Mouse (Mus musculus): ENCODE data around the gene Tbc1d16. TPM values are rescaled to one million over a fixed set of nuclear protein-coding genes. Genes with fewer than 3 reads are reported as not detected.

Gene Tbc1d16
- polyA plus RNA-seq, 1 experiment from 2014 or later: 15.6 TPM

- H3K4me2 ChIP-seq (ENCODE audit: low read depth, low read length): no peak overlapping the region
- H3K27ac ChIP-seq (ENCODE audit: low read length): peak overlapping the region; percentile 57
- peak; percentile 42; the same call in 1 of the 2 replicates for ATAC-seq (replicated peaks; ENCODE audit: extremely low read depth, insufficient read depth, low FRiP score)
- H3K9ac ChIP-seq (ENCODE audit: low read length): peak overlapping the region; percentile 16; the same call in 1 of the 2 replicates
- H3K4me1 ChIP-seq (ENCODE audit: control insufficient read depth, insufficient read depth, low read length): peaks cover 29% of the 10 kb centered on the region
- no peaks in the 10 kb centered on the region for H3K27me3 ChIP-seq (ENCODE audit: control insufficient read depth, insufficient read depth, low read length)
- H3K36me3 ChIP-seq (ENCODE audit: control insufficient read depth, insufficient read depth): no peaks in the 10 kb centered on the region
- H3K9me3 ChIP-seq (replicated peaks; ENCODE audit: control insufficient read depth, low read length): no peaks in the 10 kb centered on the region
- 56% methylated on average over 5 of the region's 5 CpGs for WGBS
- no peak overlapping the region for H3K4me3 ChIP-seq (ENCODE audit: low read length)
Observed at GRCm38 (mm10) chr11:119133437-119134221, 94.7 kb downstream of the Tbc1d16 start.

- Histone ChIP-seq H3K27me3 (ENCODE audit: control insufficient read depth, insufficient read depth, low read length) (no peaks in the 10 kb centered on the region), H3K4me1 (ENCODE audit: control insufficient read depth, insufficient read depth, low read length) (peaks cover 41% of the 10 kb centered on the region)
- no peak for ATAC-seq (replicated peaks; ENCODE audit: extremely low read depth, insufficient read depth, low FRiP score)
Observed at GRCm38 (mm10) chr11:119132198-119133035, 95.9 kb downstream of the Tbc1d16 start.

GRCm38 (mm10) chr11:119130081-119130765 lies 98.1 kb downstream of the Tbc1d16 start:
- Histone ChIP-seq H3K27ac (ENCODE audit: low read length) (no peak overlapping the region), H3K9me3 (replicated peaks; ENCODE audit: control insufficient read depth, low read length) (no peaks in the 10 kb centered on the region), H3K27me3 (ENCODE audit: control insufficient read depth, insufficient read depth, low read length) (no peaks in the 10 kb centered on the region), H3K4me1 (ENCODE audit: control insufficient read depth, insufficient read depth, low read length) (peaks cover 62% of the 10 kb centered on the region), H3K9ac (ENCODE audit: low read length) (no peak overlapping the region), H3K4me3 (ENCODE audit: low read length) (no peak overlapping the region), H3K4me2 (ENCODE audit: low read depth, low read length) (peak overlapping the region; percentile 13; the same call in 1 of the 2 replicates), H3K36me3 (ENCODE audit: control insufficient read depth, insufficient read depth) (no peaks in the 10 kb centered on the region)
- 30% methylated on average over 20 of the region's 24 CpGs for WGBS
- no peak for ATAC-seq (replicated peaks; ENCODE audit: extremely low read depth, insufficient read depth, low FRiP score)

More at GRCm38 (mm10) chr11:119132198-119133035, 95.9 kb downstream of the Tbc1d16 start:
- WGBS: 81% methylated on average over 14 of the region's 14 CpGs
- Histone ChIP-seq H3K9me3 (replicated peaks; ENCODE audit: control insufficient read depth, low read length) (no peaks in the 10 kb centered on the region), H3K4me3 (ENCODE audit: low read length) (no peak overlapping the region), H3K27ac (ENCODE audit: low read length) (no peak overlapping the region), H3K9ac (ENCODE audit: low read length) (no peak overlapping the region), H3K4me2 (ENCODE audit: low read depth, low read length) (no peak overlapping the region), H3K36me3 (ENCODE audit: control insufficient read depth, insufficient read depth) (no peaks in the 10 kb centered on the region)

GRCm38 (mm10) chr11:119129281-119130058 lies 98.8 kb downstream of the Tbc1d16 start:
- no peak for ATAC-seq (replicated peaks; ENCODE audit: extremely low read depth, insufficient read depth, low FRiP score)
- Histone ChIP-seq H3K4me1 (ENCODE audit: control insufficient read depth, insufficient read depth, low read length) (peaks cover 56% of the 10 kb centered on the region), H3K36me3 (ENCODE audit: control insufficient read depth, insufficient read depth) (no peaks in the 10 kb centered on the region), H3K4me3 (ENCODE audit: low read length) (no peak overlapping the region), H3K9me3 (replicated peaks; ENCODE audit: control insufficient read depth, low read length) (no peaks in the 10 kb centered on the region), H3K27me3 (ENCODE audit: control insufficient read depth, insufficient read depth, low read length) (no peaks in the 10 kb centered on the region), H3K27ac (ENCODE audit: low read length) (no peak overlapping the region), H3K4me2 (ENCODE audit: low read depth, low read length) (no peak overlapping the region), H3K9ac (ENCODE audit: low read length) (no peak overlapping the region)
- 65% methylated on average over 18 of the region's 18 CpGs for WGBS

DNA sequence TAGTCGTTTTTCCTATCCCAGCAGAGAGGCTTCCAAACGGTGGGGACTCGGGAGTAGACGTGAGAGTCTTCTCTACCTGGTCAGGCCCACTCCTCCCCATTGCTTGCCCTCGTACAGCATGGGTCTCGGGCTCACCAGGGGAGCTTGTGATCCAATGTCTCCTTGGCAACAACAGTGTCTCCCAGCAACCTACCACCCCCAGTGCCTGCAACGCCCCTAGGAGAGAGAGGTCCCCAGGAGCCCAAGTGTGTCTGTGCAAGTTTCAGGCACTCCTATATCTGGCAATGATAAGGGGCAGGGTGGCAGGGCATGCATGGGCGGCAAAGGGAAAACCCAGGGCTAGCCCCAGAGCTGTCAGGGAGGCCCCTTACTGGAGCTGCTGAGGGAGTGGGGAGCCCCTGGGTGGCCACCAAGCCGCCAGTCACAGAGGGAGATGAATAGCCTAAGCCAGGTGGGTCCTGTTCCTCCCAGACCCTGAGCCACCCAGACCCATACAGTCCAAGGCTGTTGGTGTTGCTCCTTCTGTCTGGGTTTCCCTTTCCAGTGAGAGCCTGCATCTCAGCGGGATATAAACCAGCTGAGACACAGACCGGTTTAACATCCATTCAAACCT lies 99.5 kb downstream of the Tbc1d16 start:
- Histone ChIP-seq H3K4me2 (ENCODE audit: low read depth, low read length) (no peak overlapping the region), H3K9ac (ENCODE audit: low read length) (peak overlapping the region; percentile 18), H3K36me3 (ENCODE audit: control insufficient read depth, insufficient read depth) (no peaks in the 10 kb centered on the region), H3K4me3 (ENCODE audit: low read length) (no peak overlapping the region), H3K9me3 (replicated peaks; ENCODE audit: control insufficient read depth, low read length) (no peaks in the 10 kb centered on the region), H3K27me3 (ENCODE audit: control insufficient read depth, insufficient read depth, low read length) (no peaks in the 10 kb centered on the region), H3K4me1 (ENCODE audit: control insufficient read depth, insufficient read depth, low read length) (peaks cover 54% of the 10 kb centered on the region), H3K27ac (ENCODE audit: low read length) (peak overlapping the region; percentile 40)
- 53% methylated on average over 11 of the region's 11 CpGs for WGBS
- ATAC-seq (replicated peaks; ENCODE audit: extremely low read depth, insufficient read depth, low FRiP score): no peak

DNA sequence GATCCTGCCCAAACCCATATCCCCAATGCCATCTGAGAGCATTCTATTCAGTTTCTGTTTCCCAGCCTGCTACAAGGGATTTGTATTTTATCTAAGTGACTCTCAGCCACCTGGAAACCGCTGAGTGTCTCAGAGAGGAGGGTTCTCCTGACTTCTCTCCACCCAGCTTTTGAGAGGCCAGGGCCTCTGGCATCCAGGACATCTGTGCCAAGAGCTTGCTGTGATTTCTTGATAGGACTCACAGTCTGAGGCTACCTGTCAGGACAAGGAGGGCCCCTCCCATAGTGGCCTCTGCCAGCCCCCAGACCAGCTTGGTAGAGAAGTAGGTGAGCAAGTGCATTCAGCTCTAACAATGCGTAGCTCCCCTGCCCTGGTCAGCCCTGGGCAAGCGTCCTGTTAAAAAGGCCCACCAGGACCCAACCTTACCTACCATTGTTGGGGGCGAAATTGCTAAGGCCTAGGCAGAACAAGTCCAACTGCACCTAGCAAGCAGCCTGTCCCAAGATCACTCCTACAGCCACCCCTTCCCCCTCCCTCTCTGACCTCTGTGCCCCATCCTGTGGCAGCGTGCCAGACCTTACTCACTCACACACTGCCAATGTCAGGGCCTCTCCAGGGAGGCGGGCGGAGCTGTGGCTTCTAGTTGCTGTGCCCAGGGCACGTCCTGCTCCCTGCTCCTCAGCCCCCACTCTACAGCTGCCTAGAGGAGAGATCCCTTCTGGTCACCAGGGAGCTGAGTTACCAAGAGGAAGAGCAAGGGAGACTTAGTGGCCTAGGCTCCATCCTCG lies 100.4 kb downstream of the Tbc1d16 start:
- H3K36me3 ChIP-seq (ENCODE audit: control insufficient read depth, insufficient read depth): no peaks in the 10 kb centered on the region
- peak; percentile 84 for ATAC-seq (replicated peaks; ENCODE audit: extremely low read depth, insufficient read depth, low FRiP score)
- 44% methylated on average over 9 of the region's 9 CpGs for WGBS
- peaks cover 48% of the 10 kb centered on the region for H3K4me1 ChIP-seq (ENCODE audit: control insufficient read depth, insufficient read depth, low read length)
- no peak overlapping the region for H3K4me3 ChIP-seq (ENCODE audit: low read length)
- H3K27me3 ChIP-seq (ENCODE audit: control insufficient read depth, insufficient read depth, low read length): no peaks in the 10 kb centered on the region
- H3K4me2 ChIP-seq (ENCODE audit: low read depth, low read length): no peak overlapping the region
- peak overlapping the region; percentile 18 for H3K9ac ChIP-seq (ENCODE audit: low read length)
- H3K27ac ChIP-seq (ENCODE audit: low read length): peak overlapping the region; percentile 40
- H3K9me3 ChIP-seq (replicated peaks; ENCODE audit: control insufficient read depth, low read length): no peaks in the 10 kb centered on the region

- ATAC-seq (replicated peaks; ENCODE audit: extremely low read depth, insufficient read depth, low FRiP score): no peak
- H3K4me3 ChIP-seq (ENCODE audit: low read length): no peak overlapping the region
Observed at GRCm38 (mm10) chr11:119127147-119127546, 101.2 kb downstream of the Tbc1d16 start.

More at GRCm38 (mm10) chr11:119127147-119127546, 101.2 kb downstream of the Tbc1d16 start:
- peaks cover 48% of the 10 kb centered on the region for H3K4me1 ChIP-seq (ENCODE audit: control insufficient read depth, insufficient read depth, low read length)
- H3K27me3 ChIP-seq (ENCODE audit: control insufficient read depth, insufficient read depth, low read length): no peaks in the 10 kb centered on the region
- H3K4me2 ChIP-seq (ENCODE audit: low read depth, low read length): no peak overlapping the region
- peak overlapping the region; percentile 27; the same call in 1 of the 2 replicates for H3K27ac ChIP-seq (ENCODE audit: low read length)
- H3K9me3 ChIP-seq (replicated peaks; ENCODE audit: control insufficient read depth, low read length): no peaks in the 10 kb centered on the region
- H3K36me3 ChIP-seq (ENCODE audit: control insufficient read depth, insufficient read depth): no peaks in the 10 kb centered on the region
- peak overlapping the region; percentile 6; the same call in 1 of the 2 replicates for H3K9ac ChIP-seq (ENCODE audit: low read length)
- WGBS: 28% methylated on average over 12 of the region's 12 CpGs

Measured in heart, embryonic 16.5 days (tissue).